Mouse (Mus musculus): ENCODE measurements around the gene Vezf1. TPM values are rescaled to one million over a fixed set of nuclear protein-coding genes. Genes with fewer than 3 reads are reported as not detected.

Vezf1 gene
- total RNA-seq, 2 experiments from 2014 or later = 37.8 to 41.3 TPM

- no peak for DNase-seq
Observed at GRCm38 (mm10) chr11:88126306-88126793, 58.3 kb downstream of the Vezf1 start.

- DNase-seq = no peak
Observed at GRCm38 (mm10) chr11:88128461-88128860, 60.4 kb downstream of the Vezf1 start.

GRCm38 (mm10) chr11:88129281-88129680 is 61.2 kb downstream of the Vezf1 start:
- no peak for DNase-seq

GRCm38 (mm10) chr11:88129935-88130334 is 61.9 kb downstream of the Vezf1 start:
- DNase-seq = no peak

- DNase-seq = peak; percentile 77
Observed at GRCm38 (mm10) chr11:88131847-88132246, 63.8 kb downstream of the Vezf1 start.

Other genes starting within 250 kb of the Vezf1 start
- not detected for gene Lpo, start 240.0 kb upstream of the Vezf1 start, total RNA-seq (2021)
- gene Mks1, start 215.1 kb upstream of the Vezf1 start, total RNA-seq (2021) = 10 to 100 TPM in 1 of 2 experiments, 1 to 10 TPM in 1; 9.1 to 12.8 TPM
- gene Epx, start 192.7 kb upstream of the Vezf1 start, total RNA-seq (2021) = 1 to 10 TPM in 1 of 2 experiments, under 1 TPM in 1; 0.87 to 1.5 TPM
- not detected for gene Olfr462, start 176.0 kb upstream of the Vezf1 start, total RNA-seq (2021)
- not detected for gene Olfr463, start 170.9 kb upstream of the Vezf1 start, total RNA-seq (2021)
- not detected for gene Olfr464, start 147.3 kb upstream of the Vezf1 start, total RNA-seq (2021)
- gene Dynll2, start 80.7 kb upstream of the Vezf1 start, total RNA-seq (2021) = 100 to 1,000 TPM; 124 to 136 TPM
- 100 to 1,000 TPM; 198 to 256 TPM for gene Srsf1, start 20.9 kb upstream of the Vezf1 start, total RNA-seq (2021)
- gene Cuedc1, start 29.8 kb downstream of the Vezf1 start, total RNA-seq (2021) = 10 to 100 TPM; 32.4 to 43.1 TPM
- 100 to 1,000 TPM; 175 to 192 TPM for gene Mrps23, start 136.1 kb downstream of the Vezf1 start, total RNA-seq (2021)
- gene Ccdc182, start 225.8 kb downstream of the Vezf1 start, total RNA-seq (2021) = not detected